Mouse (Mus musculus): ENCODE data around the gene Nudt16l1. TPM values are rescaled to one million over a fixed set of nuclear protein-coding genes. Genes with fewer than 3 reads are reported as not detected.
A peak's percentile ranks its signal among the peaks of the same experiment; 100 is the strongest.

Nudt16l1 gene
- polyA plus RNA-seq, 1 experiment from 2014 or later: 155 TPM

GRCm38 (mm10) chr16:4899711-4900110 is 38.9 kb upstream of the Nudt16l1 start:
- H3K9me3 ChIP-seq (replicated peaks; ENCODE audit: control insufficient read depth, low read length): no peaks in the 10 kb centered on the region
- no peaks in the 10 kb centered on the region for H3K4me1 ChIP-seq (ENCODE audit: control insufficient read depth, insufficient read depth, low read length)
- H3K4me2 ChIP-seq (ENCODE audit: low read depth, low read length): no peak overlapping the region
- H3K9ac ChIP-seq (replicated peaks; ENCODE audit: low read length): no peak overlapping the region
- H3K27me3 ChIP-seq (ENCODE audit: control insufficient read depth, insufficient read depth, low read length): no peaks in the 10 kb centered on the region
- no peaks in the 10 kb centered on the region for H3K36me3 ChIP-seq (replicated peaks; ENCODE audit: control insufficient read depth, insufficient read depth, low read depth, low read length)
- 91% methylated on average over 2 of the region's 2 CpGs for WGBS
- DNase-seq (ENCODE audit: low spot score) (no peak), ATAC-seq (replicated peaks; ENCODE audit: insufficient number of reproducible peaks, low FRiP score, low TSS enrichment, low read depth) (no peak)
- H3K27ac ChIP-seq (replicated peaks; ENCODE audit: low read depth, low read length): no peak overlapping the region
- no peak overlapping the region for H3K4me3 ChIP-seq (ENCODE audit: low read depth, low read length)

GRCm38 (mm10) chr16:4901167-4901566 is 37.4 kb upstream of the Nudt16l1 start:
- no peaks in the 10 kb centered on the region for H3K9me3 ChIP-seq (replicated peaks; ENCODE audit: control insufficient read depth, low read length)
- H3K4me3 ChIP-seq (ENCODE audit: low read depth, low read length): no peak overlapping the region
- no peak overlapping the region for H3K4me2 ChIP-seq (ENCODE audit: low read depth, low read length)
- no peak for DNase-seq (ENCODE audit: low spot score)
- H3K4me1 ChIP-seq (ENCODE audit: control insufficient read depth, insufficient read depth, low read length): no peaks in the 10 kb centered on the region
- no peak for ATAC-seq (replicated peaks; ENCODE audit: insufficient number of reproducible peaks, low FRiP score, low TSS enrichment, low read depth)
- no peak overlapping the region for H3K27ac ChIP-seq (replicated peaks; ENCODE audit: low read depth, low read length)
- WGBS: 59% methylated on average over 7 of the region's 7 CpGs
- no peak overlapping the region for H3K9ac ChIP-seq (replicated peaks; ENCODE audit: low read length)
- no peaks in the 10 kb centered on the region for H3K27me3 ChIP-seq (ENCODE audit: control insufficient read depth, insufficient read depth, low read length)
- no peaks in the 10 kb centered on the region for H3K36me3 ChIP-seq (replicated peaks; ENCODE audit: control insufficient read depth, insufficient read depth, low read depth, low read length)

GRCm38 (mm10) chr16:4902390-4902789 is 36.2 kb upstream of the Nudt16l1 start:
- H3K27ac ChIP-seq (replicated peaks; ENCODE audit: low read depth, low read length): no peak overlapping the region
- no peaks in the 10 kb centered on the region for H3K27me3 ChIP-seq (ENCODE audit: control insufficient read depth, insufficient read depth, low read length)
- ATAC-seq (replicated peaks; ENCODE audit: insufficient number of reproducible peaks, low FRiP score, low TSS enrichment, low read depth) (no peak), DNase-seq (ENCODE audit: low spot score) (no peak)
- H3K36me3 ChIP-seq (replicated peaks; ENCODE audit: control insufficient read depth, insufficient read depth, low read depth, low read length): no peaks in the 10 kb centered on the region
- H3K9ac ChIP-seq (replicated peaks; ENCODE audit: low read length): no peak overlapping the region
- no peak overlapping the region for H3K4me3 ChIP-seq (ENCODE audit: low read depth, low read length)
- H3K9me3 ChIP-seq (replicated peaks; ENCODE audit: control insufficient read depth, low read length): no peaks in the 10 kb centered on the region
- no peak overlapping the region for H3K4me2 ChIP-seq (ENCODE audit: low read depth, low read length)
- WGBS: 76% methylated on average over 2 of the region's 2 CpGs
- no peaks in the 10 kb centered on the region for H3K4me1 ChIP-seq (ENCODE audit: control insufficient read depth, insufficient read depth, low read length)

GRCm38 (mm10) chr16:4903491-4904102 is 35.0 kb upstream of the Nudt16l1 start:
- no peak overlapping the region for H3K4me2 ChIP-seq (ENCODE audit: low read depth, low read length)
- 84% methylated on average over 6 of the region's 6 CpGs for WGBS
- ATAC-seq (replicated peaks; ENCODE audit: insufficient number of reproducible peaks, low FRiP score, low TSS enrichment, low read depth) (no peak), DNase-seq (ENCODE audit: low spot score) (no peak)
- no peaks in the 10 kb centered on the region for H3K4me1 ChIP-seq (ENCODE audit: control insufficient read depth, insufficient read depth, low read length)
- no peak overlapping the region for H3K27ac ChIP-seq (replicated peaks; ENCODE audit: low read depth, low read length)
- no peaks in the 10 kb centered on the region for H3K27me3 ChIP-seq (ENCODE audit: control insufficient read depth, insufficient read depth, low read length)
- no peaks in the 10 kb centered on the region for H3K36me3 ChIP-seq (replicated peaks; ENCODE audit: control insufficient read depth, insufficient read depth, low read depth, low read length)
- H3K9me3 ChIP-seq (replicated peaks; ENCODE audit: control insufficient read depth, low read length): no peaks in the 10 kb centered on the region
- H3K9ac ChIP-seq (replicated peaks; ENCODE audit: low read length): no peak overlapping the region
- H3K4me3 ChIP-seq (ENCODE audit: low read depth, low read length): no peak overlapping the region

- Histone ChIP-seq H3K9me3 (replicated peaks; ENCODE audit: control insufficient read depth, low read length) (no peaks in the 10 kb centered on the region), H3K36me3 (replicated peaks; ENCODE audit: control insufficient read depth, insufficient read depth, low read depth, low read length) (no peaks in the 10 kb centered on the region), H3K4me2 (ENCODE audit: low read depth, low read length) (no peak overlapping the region), H3K27ac (replicated peaks; ENCODE audit: low read depth, low read length) (no peak overlapping the region), H3K4me3 (ENCODE audit: low read depth, low read length) (no peak overlapping the region), H3K9ac (replicated peaks; ENCODE audit: low read length) (no peak overlapping the region), H3K4me1 (ENCODE audit: control insufficient read depth, insufficient read depth, low read length) (no peaks in the 10 kb centered on the region), H3K27me3 (ENCODE audit: control insufficient read depth, insufficient read depth, low read length) (no peaks in the 10 kb centered on the region)
- ATAC-seq (replicated peaks; ENCODE audit: insufficient number of reproducible peaks, low FRiP score, low TSS enrichment, low read depth): no peak
- no peak for DNase-seq (ENCODE audit: low spot score)
- 90% methylated on average over 3 of the region's 3 CpGs for WGBS
These were observed 33.7 kb upstream of the Nudt16l1 start for GRCm38 (mm10) chr16:4904878-4905277.

- Histone ChIP-seq H3K9me3 (replicated peaks; ENCODE audit: control insufficient read depth, low read length) (no peaks in the 10 kb centered on the region), H3K9ac (replicated peaks; ENCODE audit: low read length) (no peak overlapping the region), H3K4me1 (ENCODE audit: control insufficient read depth, insufficient read depth, low read length) (no peaks in the 10 kb centered on the region), H3K27me3 (ENCODE audit: control insufficient read depth, insufficient read depth, low read length) (no peaks in the 10 kb centered on the region), H3K4me3 (ENCODE audit: low read depth, low read length) (no peak overlapping the region), H3K27ac (replicated peaks; ENCODE audit: low read depth, low read length) (no peak overlapping the region), H3K36me3 (replicated peaks; ENCODE audit: control insufficient read depth, insufficient read depth, low read depth, low read length) (no peaks in the 10 kb centered on the region), H3K4me2 (ENCODE audit: low read depth, low read length) (no peak overlapping the region)
- DNase-seq (ENCODE audit: low spot score) (peak; percentile 65), ATAC-seq (replicated peaks; ENCODE audit: insufficient number of reproducible peaks, low FRiP score, low TSS enrichment, low read depth) (no peak)
- 12% methylated on average over 1 of the region's 1 CpGs for WGBS
These were observed 33.0 kb upstream of the Nudt16l1 start for GRCm38 (mm10) chr16:4905591-4905990.

GRCm38 (mm10) chr16:4906559-4906958 is 32.0 kb upstream of the Nudt16l1 start:
- no peaks in the 10 kb centered on the region for H3K27me3 ChIP-seq (ENCODE audit: control insufficient read depth, insufficient read depth, low read length)
- H3K9ac ChIP-seq (replicated peaks; ENCODE audit: low read length): no peak overlapping the region
- H3K4me1 ChIP-seq (ENCODE audit: control insufficient read depth, insufficient read depth, low read length): no peaks in the 10 kb centered on the region
- ATAC-seq (replicated peaks; ENCODE audit: insufficient number of reproducible peaks, low FRiP score, low TSS enrichment, low read depth) (no peak), DNase-seq (ENCODE audit: low spot score) (no peak)
- no peak overlapping the region for H3K4me3 ChIP-seq (ENCODE audit: low read depth, low read length)
- no peak overlapping the region for H3K4me2 ChIP-seq (ENCODE audit: low read depth, low read length)
- no peaks in the 10 kb centered on the region for H3K9me3 ChIP-seq (replicated peaks; ENCODE audit: control insufficient read depth, low read length)
- no peak overlapping the region for H3K27ac ChIP-seq (replicated peaks; ENCODE audit: low read depth, low read length)
- no peaks in the 10 kb centered on the region; the same call in 1 of the 2 replicates for H3K36me3 ChIP-seq (replicated peaks; ENCODE audit: control insufficient read depth, insufficient read depth, low read depth, low read length)

GRCm38 (mm10) chr16:4907386-4907785 is 31.2 kb upstream of the Nudt16l1 start:
- ATAC-seq (replicated peaks; ENCODE audit: insufficient number of reproducible peaks, low FRiP score, low TSS enrichment, low read depth) (no peak), DNase-seq (ENCODE audit: low spot score) (no peak)
- Histone ChIP-seq H3K4me2 (ENCODE audit: low read depth, low read length) (no peak overlapping the region), H3K4me1 (ENCODE audit: control insufficient read depth, insufficient read depth, low read length) (no peaks in the 10 kb centered on the region), H3K36me3 (replicated peaks; ENCODE audit: control insufficient read depth, insufficient read depth, low read depth, low read length) (no peaks in the 10 kb centered on the region; the same call in 1 of the 2 replicates), H3K9me3 (replicated peaks; ENCODE audit: control insufficient read depth, low read length) (no peaks in the 10 kb centered on the region), H3K9ac (replicated peaks; ENCODE audit: low read length) (no peak overlapping the region), H3K4me3 (ENCODE audit: low read depth, low read length) (no peak overlapping the region), H3K27me3 (ENCODE audit: control insufficient read depth, insufficient read depth, low read length) (no peaks in the 10 kb centered on the region), H3K27ac (replicated peaks; ENCODE audit: low read depth, low read length) (no peak overlapping the region)
- 74% methylated on average over 2 of the region's 2 CpGs for WGBS
